Mouse (Mus musculus) cerebellum, adult 2 months (tissue): ENCODE measurements around the gene Nans.
A peak's percentile ranks its signal among the peaks of the same experiment; 100 is the strongest.

Source experiments
- CTCF ChIP-seq: fragments of 200-500 bp; IDR thresholded peaks from 2 replicates; pipeline ENCODE4 v1.5.1; 2011; ENCODE audit warnings: low read depth, mild to moderate bottlenecking, control low read depth, low read length, moderate library complexity, borderline replicate concordance; ENCODE audit not compliant: insufficient read depth
- POLR2A ChIP-seq: fragments of 200-500 bp; IDR thresholded peaks from 2 replicates; pipeline ENCODE4 v1.6.1; 2011; ENCODE audit warnings: low read length, control low read depth, borderline replicate concordance; ENCODE audit not compliant: insufficient read depth

DNA sequence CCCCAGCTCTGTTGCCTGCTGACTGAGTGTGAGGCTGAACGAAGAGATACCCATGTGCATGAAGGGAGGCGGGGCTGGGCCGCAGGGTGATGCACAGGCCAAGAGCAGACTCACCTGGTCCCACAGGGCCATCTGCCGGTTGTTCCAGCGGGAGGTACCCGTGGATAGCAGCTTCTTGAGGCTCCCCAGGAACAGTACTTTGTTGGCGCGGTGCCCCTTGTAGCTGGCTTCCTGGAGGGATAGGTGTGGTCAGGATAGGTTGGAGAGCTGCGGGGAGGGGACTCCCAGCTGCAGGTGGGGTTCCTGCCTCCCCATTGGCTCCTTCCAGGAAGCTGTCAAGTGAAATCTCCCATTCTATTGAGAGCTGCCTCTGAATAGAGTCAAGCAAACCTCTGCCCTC is 56.5 kb downstream of the Nans start:
- TF ChIP-seq POLR2A (no peak), CTCF (peak; percentile 49; the same call in 1 of the 2 replicates)
